Mouse (Mus musculus) liver, embryonic 14.5 days (tissue): ENCODE measurements around the gene Khdc4.

Source experiments
- CTCF ChIP-seq: IDR thresholded peaks from 2 replicates; pipeline ENCODE4 v1.5.1; 2016; ENCODE audit warnings: antibody characterized with exemption, low read depth, control low read depth
- EP300 ChIP-seq: IDR thresholded peaks from 2 replicates; pipeline ENCODE4 v1.6.1; 2016; ENCODE audit warnings: antibody characterized with exemption, low read depth

- TF ChIP-seq CTCF (no peak), EP300 (no peak)
Observed at GRCm38 (mm10) chr3:88636555-88636986, 49.0 kb upstream of the Khdc4 start.
